Mouse (Mus musculus): ENCODE results near the gene Farp1. TPM values are rescaled to one million over a fixed set of nuclear protein-coding genes. Genes with fewer than 3 reads are reported as not detected.

The Farp1 gene
- polyA plus RNA-seq, 1 experiment: 44.4 TPM

DNA sequence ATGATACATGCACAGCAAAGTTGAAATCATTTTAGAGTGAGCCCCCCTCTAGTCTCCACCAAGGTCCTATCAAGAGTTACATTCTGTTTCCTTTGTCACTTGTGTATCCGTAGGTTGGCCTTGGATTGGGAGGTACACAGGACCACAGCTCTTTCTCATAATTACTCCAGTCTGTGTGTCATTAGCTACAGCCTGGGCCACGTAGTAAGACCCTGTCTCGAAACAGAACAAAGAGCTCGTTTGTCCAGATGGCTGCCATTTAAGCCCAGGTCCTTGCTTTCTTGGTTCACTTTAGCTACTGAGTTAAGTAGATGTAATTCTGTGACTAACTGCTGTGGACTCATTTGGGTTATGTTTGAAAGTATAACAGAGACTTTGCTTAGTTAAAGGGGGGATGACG, 12.6 kb upstream of the Farp1 start:
- TF ChIP-seq POLR2A (IDR thresholded peaks at IDR 0.05; ENCODE audit: borderline replicate concordance, insufficient read depth, low read length) (no peak), CTCF (IDR thresholded peaks at IDR 0.05; ENCODE audit: borderline replicate concordance, insufficient read depth, low read depth, low read length) (no peak)
- Histone ChIP-seq H3K4me1 (ENCODE audit: control insufficient read depth, insufficient read depth, low read length) (no peaks in the 10 kb centered on the region), H3K4me3 (replicated peaks; ENCODE audit: insufficient read depth, low read depth, low read length) (no peak overlapping the region), H3K27me3 (ENCODE audit: control insufficient read depth, insufficient read depth, low read length) (no peaks in the 10 kb centered on the region), H3K27ac (ENCODE audit: insufficient read depth, low read length) (no peak overlapping the region)
- DNase-seq: no peak
- WGBS: 87% methylated on average over 5 of the region's 5 CpGs

DNA sequence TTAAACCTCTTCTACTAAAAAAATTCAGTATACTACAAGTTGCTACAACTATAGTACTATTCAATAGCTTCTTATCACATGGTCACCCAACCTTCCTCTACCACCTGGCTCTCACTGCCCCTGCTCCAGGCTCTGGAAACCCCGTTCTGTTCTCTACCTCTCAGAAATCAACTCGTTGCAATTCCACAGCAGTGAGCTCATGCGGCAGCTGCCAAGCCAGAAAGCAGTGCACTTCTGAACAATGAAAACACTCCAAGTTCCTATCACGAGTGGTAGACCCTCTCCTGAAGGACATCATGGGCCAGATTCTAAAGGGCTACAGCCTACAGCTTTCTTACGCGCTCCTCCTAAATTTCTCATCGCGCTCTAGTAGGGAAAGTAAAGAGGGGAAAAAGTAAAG, 9.6 kb upstream of the Farp1 start:
- no peaks in the 10 kb centered on the region for H3K4me1 ChIP-seq (ENCODE audit: control insufficient read depth, insufficient read depth, low read length)
- no peak overlapping the region for H3K4me3 ChIP-seq (replicated peaks; ENCODE audit: insufficient read depth, low read depth, low read length)
- no peak overlapping the region for H3K27ac ChIP-seq (ENCODE audit: insufficient read depth, low read length)
- TF ChIP-seq POLR2A (IDR thresholded peaks at IDR 0.05; ENCODE audit: borderline replicate concordance, insufficient read depth, low read length) (no peak), CTCF (IDR thresholded peaks at IDR 0.05; ENCODE audit: borderline replicate concordance, insufficient read depth, low read depth, low read length) (no peak)
- no peak for DNase-seq
- no peaks in the 10 kb centered on the region for H3K27me3 ChIP-seq (ENCODE audit: control insufficient read depth, insufficient read depth, low read length)
- 74% methylated on average over 8 of the region's 8 CpGs for WGBS

DNA sequence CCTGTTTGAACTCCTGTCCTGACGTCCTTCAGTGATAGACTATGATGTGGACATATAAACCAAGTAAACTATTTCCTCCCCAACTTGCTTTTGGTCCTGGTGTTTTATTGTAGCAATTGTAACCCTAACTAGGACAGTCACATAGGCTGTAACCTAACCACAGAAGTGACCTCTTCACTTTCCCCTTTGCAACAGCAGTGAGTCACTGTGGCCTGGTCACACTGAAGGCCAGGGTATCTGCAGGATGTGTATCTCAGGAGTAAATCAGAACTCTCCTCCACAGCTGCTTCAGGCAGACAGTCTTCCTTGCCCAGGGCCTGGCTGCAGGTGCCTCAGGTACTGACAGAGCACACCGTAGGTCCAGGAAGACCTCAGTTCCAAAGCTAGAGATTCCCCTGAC, 3.6 kb upstream of the Farp1 start:
- no peak for DNase-seq
- no peaks in the 10 kb centered on the region for H3K27me3 ChIP-seq (ENCODE audit: control insufficient read depth, insufficient read depth, low read length)
- H3K27ac ChIP-seq (ENCODE audit: insufficient read depth, low read length): no peak overlapping the region
- peaks cover 5% of the 10 kb centered on the region; the same call in 1 of the 2 replicates for H3K4me1 ChIP-seq (ENCODE audit: control insufficient read depth, insufficient read depth, low read length)
- TF ChIP-seq POLR2A (IDR thresholded peaks at IDR 0.05; ENCODE audit: borderline replicate concordance, insufficient read depth, low read length) (no peak), CTCF (IDR thresholded peaks at IDR 0.05; ENCODE audit: borderline replicate concordance, insufficient read depth, low read depth, low read length) (no peak)
- H3K4me3 ChIP-seq (replicated peaks; ENCODE audit: insufficient read depth, low read depth, low read length): no peak overlapping the region
- 90% methylated on average over 2 of the region's 2 CpGs for WGBS

DNA sequence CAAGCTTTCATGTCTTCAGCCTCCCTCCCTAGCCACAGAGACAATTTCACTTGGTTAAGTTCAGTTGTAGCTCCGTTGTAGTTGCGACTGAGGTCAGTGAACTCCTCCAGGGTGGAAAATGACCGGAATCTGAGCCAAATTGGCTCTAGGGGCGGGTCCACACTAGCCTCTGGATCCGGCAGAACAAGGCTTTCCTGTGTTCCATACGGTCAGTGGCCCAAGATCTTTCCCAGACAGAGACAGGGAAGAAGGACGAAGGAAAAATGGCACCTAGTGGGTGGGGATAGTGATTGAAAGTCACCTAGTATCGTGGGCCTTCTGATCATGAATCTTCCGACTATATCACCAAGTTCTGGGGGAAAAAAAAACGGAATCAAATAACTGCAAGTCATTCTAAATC, 475 bp upstream of the Farp1 start:
- TF ChIP-seq CTCF (IDR thresholded peaks at IDR 0.05; ENCODE audit: borderline replicate concordance, insufficient read depth, low read depth, low read length) (no peak), POLR2A (IDR thresholded peaks at IDR 0.05; ENCODE audit: borderline replicate concordance, insufficient read depth, low read length) (no peak)
- peak overlapping the region; percentile 46 for H3K27ac ChIP-seq (ENCODE audit: insufficient read depth, low read length)
- no peak for DNase-seq
- H3K27me3 ChIP-seq (ENCODE audit: control insufficient read depth, insufficient read depth, low read length): no peaks in the 10 kb centered on the region
- peaks cover 13% of the 10 kb centered on the region; the same call in 1 of the 2 replicates for H3K4me1 ChIP-seq (ENCODE audit: control insufficient read depth, insufficient read depth, low read length)
- H3K4me3 ChIP-seq (replicated peaks; ENCODE audit: insufficient read depth, low read depth, low read length): peak overlapping the region; percentile 63
- 9% methylated on average over 10 of the region's 10 CpGs for WGBS

DNA sequence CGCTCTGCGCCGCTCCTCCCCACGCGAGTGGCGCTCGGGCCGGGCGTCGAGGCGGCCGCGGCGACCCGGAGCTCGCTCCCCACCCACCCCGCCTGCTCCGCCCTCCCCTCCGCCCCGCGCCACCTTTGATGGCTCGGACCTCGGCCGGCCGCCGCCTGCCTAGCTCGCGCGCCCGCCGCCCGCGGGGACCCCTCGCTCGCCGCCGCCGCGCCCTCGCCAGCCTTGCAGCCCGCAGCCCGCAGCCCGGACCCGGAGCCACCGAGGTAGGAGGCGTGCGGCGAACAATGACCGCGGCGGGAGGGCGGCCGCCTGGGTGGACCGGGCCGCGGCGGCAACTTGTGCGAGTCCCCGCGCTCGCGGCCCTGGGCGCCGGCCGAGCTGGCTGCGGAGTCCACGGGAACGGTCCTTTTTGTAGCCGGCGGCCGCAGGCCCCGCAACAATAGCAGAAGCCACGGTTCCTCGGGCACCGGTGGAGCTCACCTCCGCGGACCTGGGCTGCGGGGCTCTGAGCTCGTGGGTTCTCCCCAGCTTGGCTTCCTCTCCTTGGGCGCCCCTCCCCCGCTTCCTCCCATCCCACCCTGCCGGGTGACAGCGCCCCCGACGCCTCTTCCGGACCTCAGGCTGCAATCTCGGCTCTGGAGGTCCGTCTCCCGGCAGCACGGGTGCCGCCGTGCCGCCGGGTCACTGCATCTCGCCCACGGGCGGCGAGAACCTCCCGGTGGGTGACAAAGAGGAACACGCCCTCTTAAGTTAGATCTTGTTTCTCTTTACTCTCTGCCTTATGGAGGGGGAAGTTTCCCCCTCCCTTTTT, 868 bp downstream of the Farp1 start:
- peak overlapping the region; percentile 63 for H3K4me3 ChIP-seq (replicated peaks; ENCODE audit: insufficient read depth, low read depth, low read length)
- no peaks in the 10 kb centered on the region for H3K27me3 ChIP-seq (ENCODE audit: control insufficient read depth, insufficient read depth, low read length)
- DNase-seq: peak in 1 of 2 experiments; percentile 63
- under 1% methylated on average over 86 of the region's 100 CpGs for WGBS
- TF ChIP-seq CTCF (IDR thresholded peaks at IDR 0.05; ENCODE audit: borderline replicate concordance, insufficient read depth, low read depth, low read length) (no peak), POLR2A (IDR thresholded peaks at IDR 0.05; ENCODE audit: borderline replicate concordance, insufficient read depth, low read length) (no peak)
- H3K27ac ChIP-seq (ENCODE audit: insufficient read depth, low read length): peak overlapping the region; percentile 31; the same call in 1 of the 2 replicates
- H3K4me1 ChIP-seq (ENCODE audit: control insufficient read depth, insufficient read depth, low read length): peaks cover 13% of the 10 kb centered on the region; the same call in 1 of the 2 replicates

DNA sequence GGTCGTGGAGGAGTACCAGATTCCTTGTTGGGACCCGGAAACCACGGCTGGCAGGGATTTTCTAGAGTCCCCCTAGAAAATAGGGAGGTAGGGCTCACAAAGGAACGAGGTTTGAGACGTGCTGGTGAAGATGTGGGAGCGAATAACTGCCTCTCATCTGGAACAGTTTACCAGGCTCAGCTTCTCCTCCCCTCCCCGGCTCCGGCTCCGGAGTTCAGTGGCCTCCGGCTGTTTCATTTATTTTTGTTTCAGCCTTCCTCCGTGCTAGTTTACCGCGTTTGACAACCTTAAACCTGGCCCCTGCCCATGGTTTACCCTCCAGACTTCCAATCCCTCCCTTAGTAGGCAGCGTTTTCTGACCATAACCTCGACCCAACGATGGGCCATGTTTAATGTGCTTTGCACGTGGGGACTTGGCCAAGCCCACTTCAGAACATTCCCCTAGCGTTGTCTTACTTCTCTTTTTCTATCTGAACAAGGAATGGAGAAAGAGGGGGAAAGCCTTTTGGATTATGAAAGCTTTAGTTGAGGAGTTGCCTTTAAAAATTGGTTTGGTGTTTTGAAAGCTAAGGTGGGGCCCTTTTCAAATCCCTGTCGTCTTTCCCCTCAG, 1.7 kb downstream of the Farp1 start:
- Histone ChIP-seq H3K4me1 (ENCODE audit: control insufficient read depth, insufficient read depth, low read length) (peaks cover 13% of the 10 kb centered on the region; the same call in 1 of the 2 replicates), H3K27me3 (ENCODE audit: control insufficient read depth, insufficient read depth, low read length) (no peaks in the 10 kb centered on the region), H3K4me3 (replicated peaks; ENCODE audit: insufficient read depth, low read depth, low read length) (peak overlapping the region; percentile 63), H3K27ac (ENCODE audit: insufficient read depth, low read length) (no peak overlapping the region; the same call in 1 of the 2 replicates)
- WGBS: 1% methylated on average over 19 of the region's 19 CpGs
- DNase-seq: peak in 1 of 2 experiments; percentile 40
- TF ChIP-seq POLR2A (IDR thresholded peaks at IDR 0.05; ENCODE audit: borderline replicate concordance, insufficient read depth, low read length): no peak
- TF ChIP-seq CTCF (IDR thresholded peaks at IDR 0.05; ENCODE audit: borderline replicate concordance, insufficient read depth, low read depth, low read length): no peak

DNA sequence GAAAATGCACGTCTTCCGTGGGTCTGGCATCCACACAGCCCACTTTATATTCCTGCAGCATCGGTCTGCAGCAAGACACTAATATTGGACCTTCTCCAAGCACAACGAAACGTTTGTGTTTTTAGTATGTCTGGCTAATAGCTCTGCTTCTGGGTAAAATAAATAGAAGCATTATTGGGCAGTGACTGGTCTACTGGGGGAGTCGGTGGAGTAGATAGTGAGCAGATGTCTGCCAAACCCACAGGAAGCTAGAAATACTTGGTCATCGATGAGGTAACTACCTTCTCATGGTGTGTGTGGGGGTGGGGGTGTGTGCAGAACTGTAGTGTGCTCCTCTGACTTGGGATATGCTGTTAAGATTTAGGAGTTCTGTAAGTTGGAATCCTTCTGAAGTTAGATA, 2.3 kb downstream of the Farp1 start:
- WGBS: 10% methylated on average over 7 of the region's 7 CpGs
- TF ChIP-seq POLR2A (IDR thresholded peaks at IDR 0.05; ENCODE audit: borderline replicate concordance, insufficient read depth, low read length): no peak
- no peak for TF ChIP-seq CTCF (IDR thresholded peaks at IDR 0.05; ENCODE audit: borderline replicate concordance, insufficient read depth, low read depth, low read length)
- H3K27me3 ChIP-seq (ENCODE audit: control insufficient read depth, insufficient read depth, low read length): no peaks in the 10 kb centered on the region
- H3K27ac ChIP-seq (ENCODE audit: insufficient read depth, low read length): no peak overlapping the region
- H3K4me3 ChIP-seq (replicated peaks; ENCODE audit: insufficient read depth, low read depth, low read length): peak overlapping the region; percentile 63
- H3K4me1 ChIP-seq (ENCODE audit: control insufficient read depth, insufficient read depth, low read length): peaks cover 13% of the 10 kb centered on the region; the same call in 1 of the 2 replicates
- DNase-seq: no peak
